Mouse (Mus musculus): Measurements from ENCODE around the gene Yju2. TPM values are rescaled to one million over a fixed set of nuclear protein-coding genes. Genes with fewer than 3 reads are reported as not detected.

The Yju2 gene
- total RNA-seq, 2 experiments from 2014 or later, result 17.4 to 20.5 TPM

DNA sequence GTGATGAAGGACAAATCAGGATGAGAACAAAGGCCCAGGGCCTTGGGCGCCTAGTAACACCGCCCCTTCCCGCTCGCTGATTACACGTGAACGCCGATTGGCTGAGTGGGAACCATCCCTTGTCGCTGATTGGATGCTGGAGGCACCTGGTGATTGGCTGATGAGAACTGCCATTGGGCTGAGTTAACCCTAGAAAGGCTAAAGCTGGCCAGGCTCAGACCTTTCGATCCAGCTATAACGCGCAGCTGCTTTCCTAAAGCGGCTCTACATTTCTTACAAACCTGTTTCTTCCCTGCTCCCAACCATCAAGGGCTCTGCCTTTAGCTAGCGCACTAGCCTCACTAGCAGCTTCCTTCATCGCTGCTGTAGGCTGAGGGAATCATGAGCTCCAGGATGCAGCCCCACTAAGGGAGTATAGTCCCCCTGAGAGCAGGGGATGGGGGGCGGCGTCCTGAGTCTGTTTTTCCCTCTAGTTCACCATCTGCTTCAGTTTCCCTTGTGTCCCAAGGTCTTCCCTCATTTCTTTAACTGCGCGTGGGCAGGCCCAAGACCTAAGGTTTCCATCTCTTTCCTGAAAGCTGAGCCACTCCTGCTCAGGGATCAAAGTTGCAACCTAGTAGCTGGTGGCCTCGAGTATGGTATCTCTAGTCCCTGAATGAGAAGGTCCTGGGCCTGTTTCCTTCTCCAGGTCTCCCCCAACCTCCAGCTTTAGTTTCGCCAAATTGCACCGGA, 49.6 kb downstream of the Yju2 start:
- peak; percentile 88 to 93 for DNase-seq

DNA sequence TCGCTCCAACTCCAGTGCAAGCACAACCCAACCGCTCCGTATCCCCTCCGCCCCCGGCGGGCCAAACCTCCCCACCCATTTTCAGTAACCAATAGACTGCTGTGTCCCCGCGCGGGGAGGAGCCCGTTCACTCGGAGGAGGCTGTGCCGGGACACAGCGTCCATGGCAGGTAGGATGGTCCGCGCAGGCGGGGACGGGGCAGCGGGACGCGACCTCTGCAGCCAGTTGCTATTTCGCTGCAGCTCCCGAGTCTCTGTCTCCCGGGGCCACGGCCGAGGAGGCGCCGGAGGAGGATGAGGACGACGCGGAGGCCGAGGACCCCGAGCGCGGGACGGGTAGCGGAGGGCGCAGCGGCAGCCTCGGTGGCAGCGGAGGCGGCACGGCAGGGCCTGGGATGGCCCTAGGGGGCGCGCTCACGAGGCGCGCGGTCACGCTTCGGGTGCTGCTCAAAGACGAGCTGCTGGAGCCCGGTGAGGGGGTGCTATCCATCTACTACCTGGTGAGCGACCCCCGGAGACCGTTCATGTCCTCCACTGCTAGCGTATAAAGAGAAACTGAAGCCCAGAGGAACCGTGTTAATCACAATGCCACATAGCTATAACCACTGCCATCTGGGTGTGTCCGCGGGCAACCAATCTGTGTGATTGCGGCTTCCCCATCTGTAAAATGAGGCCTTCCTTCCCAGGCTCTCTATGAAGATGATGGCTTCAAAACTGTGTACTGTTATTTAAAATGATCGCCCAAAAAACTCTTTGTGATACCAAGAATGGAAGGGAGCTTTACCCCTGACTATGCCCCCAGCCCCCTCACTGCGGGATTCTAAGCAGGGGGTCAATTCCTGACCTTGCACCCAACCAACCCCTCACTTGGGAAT, 50.4 kb downstream of the Yju2 start:
- DNase-seq, result peak; percentile 92 to 93

DNA sequence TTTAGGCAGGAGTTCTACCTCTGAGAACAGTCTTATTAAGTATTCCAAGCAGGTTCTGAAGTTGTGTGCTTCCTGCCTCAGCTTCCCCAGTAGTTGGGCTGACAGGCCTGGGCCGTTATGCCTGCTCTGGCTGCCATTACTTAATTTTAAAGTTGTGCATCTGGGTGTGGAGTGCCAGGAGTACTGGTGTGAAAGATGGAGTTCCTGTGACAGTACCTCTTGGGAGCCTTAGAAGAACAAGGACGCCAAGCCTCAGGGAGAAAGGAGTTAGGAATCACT, 51.0 kb downstream of the Yju2 start:
- DNase-seq, result no peak

DNA sequence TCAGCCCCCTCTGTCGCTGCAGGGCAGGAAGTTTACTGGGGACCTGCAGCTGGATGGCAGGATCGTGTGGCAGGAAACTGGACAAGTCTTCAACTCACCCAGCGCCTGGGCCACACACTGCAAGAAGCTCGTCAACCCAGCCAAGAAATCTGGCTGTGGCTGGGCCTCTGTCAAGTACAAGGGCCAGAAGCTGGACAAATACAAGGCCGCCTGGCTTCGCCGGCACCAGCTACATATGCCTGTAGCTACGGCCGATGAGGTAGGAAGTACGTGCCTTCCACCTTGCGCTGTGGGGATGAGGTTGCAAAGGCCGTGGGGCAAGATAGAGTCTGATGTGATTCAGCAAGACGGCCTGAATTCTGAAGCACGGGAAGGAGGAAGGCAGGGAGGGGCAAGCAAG, 51.4 kb downstream of the Yju2 start:
- DNase-seq, result no peak

DNA sequence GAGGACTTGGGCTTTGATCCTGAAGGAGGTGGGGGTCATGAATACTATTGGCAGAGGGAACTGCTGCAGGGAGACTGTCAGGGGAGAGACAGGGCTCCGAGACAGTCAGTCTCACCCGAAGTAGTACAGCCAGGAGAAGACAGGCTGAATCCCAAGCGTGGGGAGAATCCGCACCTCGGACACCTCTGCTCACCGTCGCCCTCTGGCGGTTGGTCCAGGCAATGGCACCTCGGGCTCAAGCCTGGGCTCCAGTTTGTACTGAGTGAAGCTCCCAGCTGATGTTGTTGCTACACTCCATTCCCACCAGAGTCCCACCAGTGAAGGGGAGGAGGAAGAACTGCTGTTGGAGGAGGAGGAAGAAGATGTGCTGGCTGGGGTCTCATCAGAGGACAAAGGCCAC, 51.8 kb downstream of the Yju2 start:
- DNase-seq, result peak in 1 of 2 experiments; percentile 73

DNA sequence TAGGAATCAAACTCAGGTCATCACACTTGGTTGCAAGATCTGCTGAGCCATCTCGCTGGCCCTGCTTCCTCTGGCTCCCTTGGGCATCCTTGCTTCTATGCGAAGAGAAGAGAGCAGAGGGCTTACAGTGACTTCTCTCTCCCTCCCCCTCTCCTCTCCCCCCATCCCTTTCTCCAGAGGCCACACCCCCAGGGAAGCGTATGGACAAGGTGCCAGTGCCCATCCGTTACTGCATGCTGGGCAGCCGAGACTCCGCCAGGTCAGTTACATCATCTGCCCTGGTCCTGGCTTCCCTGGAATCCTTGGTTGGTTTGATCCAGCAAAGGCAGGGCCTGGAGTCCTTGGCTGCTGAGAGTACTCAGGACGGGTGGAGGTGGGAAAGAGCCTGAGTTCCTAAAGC, 52.5 kb downstream of the Yju2 start:
- no peak for DNase-seq

DNA sequence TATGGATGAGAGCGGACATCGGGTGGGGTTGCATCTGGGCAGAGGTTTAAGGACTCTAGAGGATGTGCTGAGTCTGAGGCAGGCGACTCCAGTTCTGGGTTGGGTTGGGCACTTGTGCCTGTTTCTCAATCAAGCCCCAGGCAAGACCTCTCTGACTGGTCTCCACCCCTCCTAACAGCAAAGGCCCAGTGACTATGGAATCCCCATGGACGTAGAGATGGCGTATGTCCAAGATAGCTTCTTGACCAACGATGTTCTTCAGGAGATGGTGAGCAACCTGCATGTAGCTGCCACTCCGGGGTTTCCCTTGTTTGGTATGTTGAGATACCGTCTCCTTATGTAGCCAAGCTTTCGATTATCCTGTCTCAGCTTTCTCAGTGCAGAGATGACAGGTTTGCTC, 56.4 kb downstream of the Yju2 start:
- DNase-seq, result no peak

DNA sequence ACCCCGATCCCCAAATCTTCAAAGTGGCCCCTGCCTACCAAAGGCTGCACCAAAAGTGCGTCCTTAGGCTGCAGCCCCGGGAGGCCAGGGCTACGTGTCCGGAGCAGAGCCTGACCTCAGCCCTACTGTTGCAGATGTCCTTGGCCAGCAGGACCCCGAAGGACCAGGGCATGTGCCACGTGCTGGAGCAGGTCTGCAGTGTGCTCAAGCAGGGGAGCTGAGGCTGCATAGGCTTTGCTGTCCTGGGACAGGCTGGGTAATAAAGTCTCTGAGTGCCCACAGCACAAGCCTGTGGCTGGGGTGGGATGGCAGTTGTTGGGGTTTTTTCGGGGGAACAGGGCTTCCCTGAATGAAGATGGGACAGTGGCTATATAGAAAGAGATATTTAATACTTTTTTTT, 57.5 kb downstream of the Yju2 start:
- no peak for DNase-seq

DNA sequence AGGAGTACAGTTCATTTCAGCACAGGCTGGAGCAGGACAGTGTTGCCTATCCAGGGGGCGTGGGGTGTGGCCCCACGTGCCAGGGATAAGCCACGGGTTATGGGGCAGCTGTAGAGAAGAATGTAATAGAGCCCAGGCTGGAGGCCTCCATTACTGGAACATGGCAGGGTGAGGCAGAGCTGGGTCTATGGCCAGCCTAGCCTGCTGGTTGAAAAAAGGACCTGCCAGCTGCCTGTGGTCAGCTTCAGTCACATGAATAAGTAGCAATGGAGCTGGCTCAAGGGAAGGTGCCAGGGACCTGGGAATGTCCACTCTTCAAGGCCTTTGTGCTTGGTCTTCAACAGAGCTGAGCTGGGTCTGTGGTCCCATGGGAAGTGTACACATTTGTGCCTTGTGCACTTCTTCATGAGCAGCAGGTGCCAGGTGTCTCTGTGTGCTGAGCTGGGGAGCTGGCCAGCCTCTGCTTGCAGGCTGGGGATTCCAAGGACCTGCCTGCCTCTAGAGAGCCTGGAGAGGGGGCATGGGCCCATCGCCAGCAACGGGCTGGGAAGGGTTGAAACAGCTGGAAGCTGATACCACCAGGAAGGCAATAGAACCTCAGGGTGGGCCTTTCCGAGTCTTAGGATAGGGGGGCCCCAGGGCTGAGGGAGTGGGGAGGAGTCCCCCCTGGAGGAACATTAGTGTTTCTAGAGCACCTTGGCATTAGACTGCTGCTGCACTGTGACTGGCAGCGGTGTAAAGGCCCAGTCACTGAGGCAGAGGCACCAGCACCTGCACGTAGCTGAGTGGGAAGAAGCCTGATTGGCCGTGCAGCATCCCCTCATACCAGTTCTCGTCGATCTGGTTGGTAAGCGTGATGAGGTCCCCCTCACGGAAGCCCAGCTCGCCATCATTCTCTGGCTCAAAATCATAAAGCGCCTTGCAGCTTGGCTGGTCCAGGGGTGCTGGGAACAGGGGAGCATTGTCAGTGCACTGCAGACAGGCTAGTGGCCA, 58.2 kb downstream of the Yju2 start:
- DNase-seq, result no peak

DNA sequence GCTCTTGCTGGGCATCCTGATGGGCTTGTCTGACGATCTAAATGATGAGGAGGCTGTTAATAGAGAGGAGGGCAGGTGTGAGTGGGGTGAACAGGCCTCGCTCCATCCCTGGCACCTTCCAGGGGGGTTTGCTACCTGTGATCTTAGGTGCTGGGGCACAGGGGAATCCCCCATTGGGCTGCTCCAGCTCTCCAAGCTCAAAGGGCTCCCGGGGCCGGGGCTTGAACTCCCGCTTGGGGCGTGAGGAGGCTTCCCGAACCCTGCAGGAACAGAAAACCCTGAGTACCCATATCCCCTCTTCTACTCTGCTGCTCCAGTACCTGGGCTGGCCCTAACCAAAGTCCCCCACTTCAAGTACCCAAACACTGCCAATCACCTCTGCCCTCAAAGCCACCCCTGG, 58.9 kb downstream of the Yju2 start:
- peak in 1 of 2 experiments; percentile 25 for DNase-seq

Other genes with a start within 250 kb of the Yju2 start
- gene Pot1b, start 246.5 kb upstream of the Yju2 start, total RNA-seq (2021), result 1 to 10 TPM; 6.6 to 7.9 TPM
- under 1 TPM in 1 of 2 experiments, not detected in 1; 0.18 TPM for gene Adgre4, start 209.1 kb upstream of the Yju2 start, total RNA-seq (2021)
- gene Zfp119a, start 80.2 kb upstream of the Yju2 start, total RNA-seq (2021), result 1 to 10 TPM; 6.0 to 6.5 TPM
- 1 to 10 TPM; 8.7 to 9.3 TPM for gene Zfp959, start 67.0 kb upstream of the Yju2 start, total RNA-seq (2021)
- 1 to 10 TPM; 3.4 to 5.4 TPM for gene Zfp119b, start 9.6 kb upstream of the Yju2 start, total RNA-seq (2021)
- 1 to 10 TPM; 1.1 to 1.2 TPM for gene Ebi3, start 6.5 kb upstream of the Yju2 start, total RNA-seq (2021)
- gene Shd, start 11.4 kb downstream of the Yju2 start, total RNA-seq (2021), result 10 to 100 TPM; 24.4 to 26.8 TPM
- gene Fsd1, start 27.4 kb downstream of the Yju2 start, total RNA-seq (2021), result 10 to 100 TPM; 70.1 to 75.8 TPM
- 1 to 10 TPM; 2.1 TPM for gene Stap2, start 46.5 kb downstream of the Yju2 start, total RNA-seq (2021)
- gene Mpnd, start 46.6 kb downstream of the Yju2 start, total RNA-seq (2021), result 100 to 1,000 TPM in 1 of 2 experiments, 10 to 100 TPM in 1; 95.5 to 102 TPM
- 10 to 100 TPM; 61.5 to 69.6 TPM for gene Sh3gl1, start 77.5 kb downstream of the Yju2 start, total RNA-seq (2021)
- 1 to 10 TPM; 2.5 to 3.6 TPM for gene Chaf1a, start 81.3 kb downstream of the Yju2 start, total RNA-seq (2021)
- 10 to 100 TPM; 84.6 to 87.3 TPM for gene Ubxn6, start 115.9 kb downstream of the Yju2 start, total RNA-seq (2021)
- 100 to 1,000 TPM; 115 to 121 TPM for gene Hdgfl2, start 120.5 kb downstream of the Yju2 start, total RNA-seq (2021)
- 1 to 10 TPM; 1.4 to 6.8 TPM for gene Plin4, start 150.7 kb downstream of the Yju2 start, total RNA-seq (2021)
- gene Plin5, start 158.5 kb downstream of the Yju2 start, total RNA-seq (2021), result under 1 TPM; 0.40 to 0.63 TPM
- gene Lrg1, start 162.9 kb downstream of the Yju2 start, total RNA-seq (2021), result 1 to 10 TPM in 1 of 2 experiments, under 1 TPM in 1; 0.40 to 1.7 TPM
- gene Sema6b, start 181.2 kb downstream of the Yju2 start, total RNA-seq (2021), result 100 to 1,000 TPM; 129 to 138 TPM
- 1 to 10 TPM; 5.3 to 7.3 TPM for gene Tnfaip8l1, start 203.4 kb downstream of the Yju2 start, total RNA-seq (2021)
- 10 to 100 TPM; 40.9 to 44.0 TPM for gene Mydgf, start 224.8 kb downstream of the Yju2 start, total RNA-seq (2021)